Mouse (Mus musculus): ENCODE results near the gene Xrcc6. TPM values are rescaled to one million over a fixed set of nuclear protein-coding genes. Genes with fewer than 3 reads are reported as not detected.

The Xrcc6 gene
- polyA plus RNA-seq, 1 experiment from 2014 or later, result 93.0 TPM

- H3K27ac ChIP-seq, result no peak overlapping the region
- H3K9me3 ChIP-seq, result no peaks in the 10 kb centered on the region
- no peak overlapping the region for H3K4me2 ChIP-seq
- H3K4me1 ChIP-seq, result no peaks in the 10 kb centered on the region
- no peak for ATAC-seq (ENCODE audit: borderline replicate concordance, extremely low read depth, low FRiP score, low TSS enrichment)
- H3K4me3 ChIP-seq, result no peak overlapping the region
- H3K9ac ChIP-seq, result no peak overlapping the region
- 93% methylated on average over 9 of the region's 9 CpGs for WGBS
- H3K27me3 ChIP-seq, result no peaks in the 10 kb centered on the region
- peaks cover 15% of the 10 kb centered on the region for H3K36me3 ChIP-seq
Measured at GRCm38 (mm10) chr15:81954151-81954583, 33.5 kb upstream of the Xrcc6 start.

GRCm38 (mm10) chr15:81954716-81955115, 32.9 kb upstream of the Xrcc6 start:
- no peak overlapping the region for H3K27ac ChIP-seq
- no peak overlapping the region for H3K9ac ChIP-seq
- H3K4me1 ChIP-seq, result no peaks in the 10 kb centered on the region
- no peak overlapping the region for H3K4me2 ChIP-seq
- no peak overlapping the region for H3K4me3 ChIP-seq
- no peaks in the 10 kb centered on the region for H3K27me3 ChIP-seq
- no peaks in the 10 kb centered on the region for H3K9me3 ChIP-seq
- 82% methylated on average over 6 of the region's 6 CpGs for WGBS
- no peak for ATAC-seq (ENCODE audit: borderline replicate concordance, extremely low read depth, low FRiP score, low TSS enrichment)
- H3K36me3 ChIP-seq, result peaks cover 15% of the 10 kb centered on the region

GRCm38 (mm10) chr15:81955414-81955813, 32.2 kb upstream of the Xrcc6 start:
- 89% methylated on average over 15 of the region's 15 CpGs for WGBS
- Histone ChIP-seq H3K27me3 (no peaks in the 10 kb centered on the region), H3K4me1 (0 out of 2 replicates have a peak, but pooled peaks cover 3% of the 10 kb centered on the region), H3K9me3 (no peaks in the 10 kb centered on the region), H3K4me2 (no peak overlapping the region), H3K9ac (no peak overlapping the region), H3K36me3 (peaks cover 15% of the 10 kb centered on the region), H3K27ac (no peak overlapping the region), H3K4me3 (no peak overlapping the region)
- ATAC-seq (ENCODE audit: borderline replicate concordance, extremely low read depth, low FRiP score, low TSS enrichment), result no peak

GRCm38 (mm10) chr15:81956457-81956856, 31.2 kb upstream of the Xrcc6 start:
- no peak overlapping the region for H3K4me3 ChIP-seq
- no peak for ATAC-seq (ENCODE audit: borderline replicate concordance, extremely low read depth, low FRiP score, low TSS enrichment)
- WGBS, result 59% methylated on average over 8 of the region's 8 CpGs
- no peak overlapping the region for H3K27ac ChIP-seq
- peaks cover 11% of the 10 kb centered on the region for H3K36me3 ChIP-seq
- H3K4me1 ChIP-seq, result 0 out of 2 replicates have a peak, but pooled peaks cover 4% of the 10 kb centered on the region
- no peaks in the 10 kb centered on the region for H3K27me3 ChIP-seq
- H3K4me2 ChIP-seq, result no peak overlapping the region
- H3K9ac ChIP-seq, result no peak overlapping the region
- no peaks in the 10 kb centered on the region for H3K9me3 ChIP-seq

- no peaks in the 10 kb centered on the region for H3K27me3 ChIP-seq
- H3K4me2 ChIP-seq, result no peak overlapping the region
- 0 out of 2 replicates have a peak, but pooled peaks cover 4% of the 10 kb centered on the region for H3K4me1 ChIP-seq
- H3K36me3 ChIP-seq, result peaks cover 11% of the 10 kb centered on the region
- no peak overlapping the region for H3K27ac ChIP-seq
- no peak for ATAC-seq (ENCODE audit: borderline replicate concordance, extremely low read depth, low FRiP score, low TSS enrichment)
- WGBS, result 79% methylated on average over 11 of the region's 11 CpGs
- no peak overlapping the region for H3K4me3 ChIP-seq
- H3K9ac ChIP-seq, result no peak overlapping the region
- no peaks in the 10 kb centered on the region for H3K9me3 ChIP-seq
Measured at GRCm38 (mm10) chr15:81957598-81957997, 30.0 kb upstream of the Xrcc6 start.

- WGBS, result 79% methylated on average over 3 of the region's 3 CpGs
- no peak overlapping the region for H3K4me2 ChIP-seq
- no peaks in the 10 kb centered on the region for H3K27me3 ChIP-seq
- 0 out of 2 replicates have a peak, but pooled peaks cover 4% of the 10 kb centered on the region for H3K4me1 ChIP-seq
- H3K9ac ChIP-seq, result 0 out of 2 replicates have a peak overlapping the region, but pooled peaks have one; percentile 0
- peaks cover 11% of the 10 kb centered on the region for H3K36me3 ChIP-seq
- no peak for ATAC-seq (ENCODE audit: borderline replicate concordance, extremely low read depth, low FRiP score, low TSS enrichment)
- no peaks in the 10 kb centered on the region for H3K9me3 ChIP-seq
- no peak overlapping the region for H3K27ac ChIP-seq
- H3K4me3 ChIP-seq, result no peak overlapping the region
Measured at GRCm38 (mm10) chr15:81958906-81959305, 28.7 kb upstream of the Xrcc6 start.

GRCm38 (mm10) chr15:81960171-81961077, 27.2 kb upstream of the Xrcc6 start, which contains the start of gene Pmm1:
Gene Pmm1 (minus strand): TSS chr15:81960930.
- peak within 1 kb of the TSS; percentile 91 for H3K27ac ChIP-seq
- H3K27me3 ChIP-seq, result no peaks in the 10 kb centered on the region
- peak within 1 kb of the TSS; percentile 70 for H3K4me3 ChIP-seq
- peak within 1 kb of the TSS; percentile 75 for H3K9ac ChIP-seq
- no peaks in the 10 kb centered on the region for H3K9me3 ChIP-seq
- H3K4me2 ChIP-seq, result peak within 1 kb of the TSS; percentile 100
- ATAC-seq (ENCODE audit: borderline replicate concordance, extremely low read depth, low FRiP score, low TSS enrichment), result peak; percentile 97
- H3K4me1 ChIP-seq, result 0 out of 2 replicates have a peak, but pooled peaks cover 4% of the 10 kb centered on the region
- H3K36me3 ChIP-seq, result no peaks in the 10 kb centered on the region
- under 1% methylated on average over 68 of the region's 77 CpGs for WGBS

GRCm38 (mm10) chr15:81961078-81961451, 26.6 kb upstream of the Xrcc6 start:
- Histone ChIP-seq H3K27ac (no peak overlapping the region), H3K9me3 (no peaks in the 10 kb centered on the region), H3K36me3 (no peaks in the 10 kb centered on the region), H3K27me3 (no peaks in the 10 kb centered on the region), H3K9ac (peak overlapping the region; percentile 19; the same call in 1 of the 2 replicates), H3K4me2 (peak overlapping the region; percentile 100), H3K4me3 (peak overlapping the region; percentile 70), H3K4me1 (0 out of 2 replicates have a peak, but pooled peaks cover 4% of the 10 kb centered on the region)
- WGBS, result 0% methylated on average over 7 of the region's 8 CpGs
- no peak for ATAC-seq (ENCODE audit: borderline replicate concordance, extremely low read depth, low FRiP score, low TSS enrichment)

- no peak for ATAC-seq (ENCODE audit: borderline replicate concordance, extremely low read depth, low FRiP score, low TSS enrichment)
- no peaks in the 10 kb centered on the region for H3K36me3 ChIP-seq
- H3K4me3 ChIP-seq, result no peak overlapping the region
- H3K4me1 ChIP-seq, result 0 out of 2 replicates have a peak, but pooled peaks cover 4% of the 10 kb centered on the region
- no peak overlapping the region for H3K9ac ChIP-seq
- no peak overlapping the region for H3K4me2 ChIP-seq
- H3K27me3 ChIP-seq, result no peaks in the 10 kb centered on the region
- H3K9me3 ChIP-seq, result no peaks in the 10 kb centered on the region
- WGBS, result 11% methylated on average over 1 of the region's 1 CpGs
- H3K27ac ChIP-seq, result no peak overlapping the region
Measured at GRCm38 (mm10) chr15:81964262-81964661, 23.4 kb upstream of the Xrcc6 start.

GRCm38 (mm10) chr15:81964980-81965545, 22.6 kb upstream of the Xrcc6 start:
- H3K27ac ChIP-seq, result no peak overlapping the region
- H3K4me3 ChIP-seq, result no peak overlapping the region
- 0 out of 2 replicates have a peak, but pooled peaks cover 4% of the 10 kb centered on the region for H3K4me1 ChIP-seq
- no peaks in the 10 kb centered on the region for H3K27me3 ChIP-seq
- ATAC-seq (ENCODE audit: borderline replicate concordance, extremely low read depth, low FRiP score, low TSS enrichment), result no peak
- 58% methylated on average over 4 of the region's 4 CpGs for WGBS
- H3K9me3 ChIP-seq, result no peaks in the 10 kb centered on the region
- H3K9ac ChIP-seq, result no peak overlapping the region
- H3K4me2 ChIP-seq, result no peak overlapping the region
- no peaks in the 10 kb centered on the region for H3K36me3 ChIP-seq

GRCm38 (mm10) chr15:81966062-81966829, 21.4 kb upstream of the Xrcc6 start:
- Histone ChIP-seq H3K27me3 (no peaks in the 10 kb centered on the region), H3K4me1 (no peaks in the 10 kb centered on the region), H3K4me2 (no peak overlapping the region), H3K4me3 (no peak overlapping the region), H3K27ac (no peak overlapping the region), H3K9ac (no peak overlapping the region), H3K36me3 (no peaks in the 10 kb centered on the region), H3K9me3 (no peaks in the 10 kb centered on the region)
- no peak for ATAC-seq (ENCODE audit: borderline replicate concordance, extremely low read depth, low FRiP score, low TSS enrichment)
- WGBS, result 54% methylated on average over 12 of the region's 14 CpGs

Measured in lung, embryonic 15.5 days (tissue).